Mouse (Mus musculus) left cerebral cortex, adult 2 months (tissue): ENCODE data around the gene Ptprd. TPM values are rescaled to one million over a fixed set of nuclear protein-coding genes. Genes with fewer than 3 reads are reported as not detected.

Source experiments
- DNase-seq, 2 experiments: peaks; one replicate each; pipeline ENCODE4 v3.0.0; 2021 to 2022; ENCODE audit warnings: low spot score in 2 of 2, mixed read lengths in 1 of 2; ENCODE audit errors: extremely low spot score in 1 of 2
- H3K27ac ChIP-seq: fragments of 200-600 bp; 2 replicates; pipeline ENCODE4 v1.8.1; 2022
- H3K4me3 ChIP-seq: fragments of 200-600 bp; 2 replicates; pipeline ENCODE4 v1.8.1; 2022
- CTCF ChIP-seq: fragments of 200-600 bp; IDR thresholded peaks from 2 replicates; pipeline ENCODE4 v1.8.1; 2022; ENCODE audit warnings: antibody characterized with exemption, mild to moderate bottlenecking, moderate library complexity
- intact Hi-C: fragments of 180-260 bp; cut with DNase I; formaldehyde crosslinking; loops from one replicate; pipeline ENCODE4 v1.15.1; 2025
- total RNA-seq, 2 experiments: library from RNA; stranded (reverse); gene quantifications; 2 replicates each; pipeline ENCODE4 v1.2.3; 2021

Ptprd gene
- total RNA-seq, 2 experiments from 2014 or later, result 307 to 330 TPM

DNA sequence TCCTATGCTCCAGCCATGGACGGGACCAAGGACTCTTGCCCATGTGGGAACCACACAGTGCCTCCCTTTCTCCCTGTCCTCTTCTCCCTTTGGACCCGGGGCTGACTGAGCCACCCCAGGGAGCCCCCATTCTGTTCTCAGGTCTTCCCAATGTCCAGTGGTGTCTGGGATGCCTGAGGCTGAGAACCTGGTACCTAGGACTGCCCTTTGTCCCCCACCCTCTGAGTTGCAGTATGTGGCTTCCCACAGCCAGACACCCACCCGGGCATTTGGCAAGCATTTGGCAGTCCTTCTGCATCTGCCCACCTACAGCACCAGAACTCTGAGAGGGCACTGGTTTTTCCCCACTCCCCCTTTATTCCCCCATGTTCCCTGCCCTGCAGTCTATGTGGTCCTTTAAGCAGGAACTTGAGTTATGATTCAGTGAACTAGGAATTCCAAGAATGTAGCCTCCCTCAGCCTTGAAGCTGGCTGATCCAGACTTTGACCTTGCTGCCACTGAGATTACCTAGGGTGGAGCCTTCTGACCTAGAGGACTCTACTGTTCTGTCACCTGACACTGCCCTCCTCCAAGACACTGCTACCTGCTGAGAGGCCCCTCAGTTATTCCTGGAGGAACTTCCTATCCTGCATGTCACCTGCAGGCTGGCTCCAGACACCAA is 901.5 kb downstream of the Ptprd start:
- intact Hi-C loops, result no loop called here
- DNase-seq, result no peak
- no peak for TF ChIP-seq CTCF
- H3K27ac ChIP-seq, result no peak overlapping the region
- no peak overlapping the region for H3K4me3 ChIP-seq

DNA sequence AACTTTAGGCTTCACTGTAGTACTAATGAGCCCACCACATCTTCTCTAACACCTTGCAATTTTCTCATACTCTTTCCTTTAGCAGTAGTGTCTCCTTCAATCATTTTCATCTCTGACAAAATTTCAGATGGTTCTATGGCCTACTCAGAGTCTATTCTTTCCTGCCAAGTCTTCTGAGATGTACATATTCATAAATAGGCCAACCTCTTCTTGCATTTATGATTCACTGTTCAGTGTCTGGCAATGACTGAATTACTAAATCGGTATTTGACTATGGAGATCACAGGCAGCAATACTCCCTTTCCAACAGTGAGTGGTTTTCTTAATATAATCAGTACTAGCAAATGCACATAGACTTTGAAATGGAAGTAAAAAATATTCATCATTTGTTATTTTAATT is 928.3 kb downstream of the Ptprd start:
- no peak for DNase-seq
- intact Hi-C loops, result no loop called here

DNA sequence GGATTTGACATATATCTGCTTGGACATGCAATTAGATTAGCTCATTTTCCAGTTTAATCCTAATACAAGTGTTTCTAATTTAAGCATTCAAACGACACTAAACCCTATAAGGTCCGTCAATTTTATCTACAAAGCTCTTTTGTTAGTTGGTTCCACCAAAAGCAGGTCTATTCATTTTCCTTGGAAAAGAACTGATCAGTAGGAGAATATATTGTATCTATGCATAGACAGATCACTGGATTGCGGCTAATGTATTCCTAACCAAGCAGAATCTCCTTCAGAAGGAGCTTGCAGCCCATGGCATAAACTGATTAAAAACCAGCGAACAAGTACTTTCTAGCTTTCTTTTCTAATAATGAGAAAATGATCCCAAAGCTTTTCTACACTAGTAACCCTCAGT is 933.8 kb downstream of the Ptprd start:
- intact Hi-C loops, result no loop called here
- Histone ChIP-seq H3K4me3 (no peak overlapping the region), H3K27ac (no peak overlapping the region)
- TF ChIP-seq CTCF, result no peak
- no peak for DNase-seq

More for the DNA sequence above, 928.3 kb downstream of the Ptprd start:
- no peak overlapping the region for H3K27ac ChIP-seq
- no peak for TF ChIP-seq CTCF
- no peak overlapping the region for H3K4me3 ChIP-seq

DNA sequence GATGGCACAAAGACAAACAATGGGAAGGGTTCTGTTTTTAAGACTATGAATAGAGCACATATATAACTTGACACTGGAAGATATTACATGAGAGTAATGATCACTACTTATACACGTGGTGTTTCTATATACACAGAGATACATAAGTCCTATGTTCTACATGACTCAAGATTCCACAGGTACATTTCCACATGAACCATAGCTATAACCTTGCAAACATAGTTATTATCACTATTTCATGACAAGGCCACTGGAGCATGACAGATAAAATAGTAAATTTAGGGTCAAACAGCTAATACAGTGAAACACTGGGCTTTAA is 951.8 kb downstream of the Ptprd start:
- H3K4me3 ChIP-seq, result no peak overlapping the region
- DNase-seq, result no peak
- intact Hi-C loops, result no loop called here
- no peak for TF ChIP-seq CTCF
- H3K27ac ChIP-seq, result no peak overlapping the region

DNA sequence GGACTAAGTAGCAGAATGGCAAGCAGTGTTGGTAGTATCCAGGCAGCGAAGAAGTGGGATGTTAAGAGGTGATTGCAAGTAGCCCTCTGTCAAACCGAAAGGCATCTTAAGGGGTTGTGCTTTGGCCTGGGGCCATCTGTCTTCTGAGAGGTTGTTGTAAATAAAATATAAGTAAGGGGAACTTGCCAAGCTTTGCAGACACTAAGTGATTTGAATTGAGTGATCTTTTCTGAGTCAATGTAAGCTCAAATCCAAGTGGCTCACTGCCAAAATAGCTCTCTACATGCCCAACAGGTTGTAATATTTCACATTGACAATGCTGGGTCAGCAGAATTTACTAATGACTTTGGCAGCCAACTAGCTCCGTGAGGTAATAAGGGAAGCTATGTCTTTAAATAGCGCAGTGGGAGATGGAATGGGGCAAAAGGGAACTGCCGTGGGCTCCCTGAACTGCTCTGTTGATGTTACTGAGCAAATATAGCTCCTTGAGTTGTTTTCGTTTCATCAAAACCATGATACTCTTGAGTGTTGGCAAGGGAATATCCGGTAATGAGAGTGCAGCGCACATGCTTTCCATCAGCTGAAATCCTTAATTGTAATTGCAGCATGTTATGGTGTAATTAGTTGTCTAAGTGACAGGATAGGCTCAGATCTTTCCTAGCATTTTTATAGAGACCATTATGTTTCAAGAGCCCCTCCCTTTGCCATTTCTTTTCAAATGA is 952.4 kb downstream of the Ptprd start:
- TF ChIP-seq CTCF, result no peak
- no peak overlapping the region for H3K27ac ChIP-seq
- DNase-seq, result no peak
- intact Hi-C loops, result no loop called here
- no peak overlapping the region for H3K4me3 ChIP-seq

DNA sequence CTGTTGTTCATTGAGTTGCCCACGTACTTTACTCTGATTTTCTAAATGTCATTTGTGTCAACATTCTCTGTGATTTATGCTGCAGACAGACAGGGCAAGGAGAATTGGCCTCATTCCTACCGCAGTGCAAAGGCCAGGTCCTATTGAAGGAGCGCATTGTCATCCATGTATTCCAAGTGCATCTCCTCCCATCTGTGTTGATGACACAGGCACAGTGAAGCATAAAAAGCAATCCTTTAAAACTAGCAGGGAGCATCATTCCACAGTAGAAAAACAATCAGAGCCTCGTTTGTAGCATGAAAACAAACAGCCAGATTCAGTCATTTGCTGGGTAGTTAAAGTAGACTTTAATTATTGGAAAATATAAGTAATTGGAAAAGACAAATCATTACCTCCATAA is 960.6 kb downstream of the Ptprd start:
- H3K27ac ChIP-seq, result no peak overlapping the region
- DNase-seq, result no peak
- intact Hi-C loops, result no loop called here
- no peak for TF ChIP-seq CTCF
- no peak overlapping the region for H3K4me3 ChIP-seq

DNA sequence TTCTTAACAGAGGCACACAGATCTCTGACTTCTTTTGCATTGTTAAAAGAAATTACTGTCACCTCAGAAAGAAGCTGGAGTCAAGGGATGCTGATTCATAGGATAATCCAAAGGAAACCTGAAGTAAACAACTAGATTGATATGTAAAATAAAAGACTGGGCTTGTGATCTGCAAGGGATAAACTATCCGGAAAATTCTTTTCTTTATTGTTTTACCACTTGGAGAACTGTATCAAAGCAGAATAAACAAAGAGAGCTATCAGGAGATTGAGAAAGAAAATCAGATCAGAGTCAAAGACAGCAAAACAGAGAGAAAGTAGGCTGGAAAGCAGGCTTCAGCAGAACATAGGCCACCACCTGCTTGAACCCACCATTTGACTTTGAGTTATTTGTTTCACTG is 962.0 kb downstream of the Ptprd start:
- intact Hi-C loops, result no loop called here
- Histone ChIP-seq H3K4me3 (no peak overlapping the region), H3K27ac (no peak overlapping the region)
- TF ChIP-seq CTCF, result no peak
- DNase-seq, result no peak

DNA sequence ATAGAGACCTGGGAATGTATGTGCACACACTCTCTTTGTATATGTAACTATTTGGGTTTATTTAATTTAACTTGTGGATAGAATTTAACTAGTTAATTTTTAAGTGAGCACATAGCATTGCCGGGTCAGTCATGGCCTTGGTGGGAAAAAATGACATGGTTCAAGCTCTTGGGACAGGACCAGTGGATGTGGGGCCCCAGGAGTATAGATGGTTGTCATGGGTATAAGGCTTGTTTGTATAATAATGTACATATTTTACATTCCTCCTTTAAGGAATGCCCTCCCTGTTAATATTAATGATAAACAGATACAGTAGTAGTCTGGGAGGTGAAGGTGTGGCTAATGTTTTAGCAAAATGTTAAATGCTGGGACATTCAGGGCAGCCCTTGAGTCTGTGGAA is 962.8 kb downstream of the Ptprd start:
- intact Hi-C loops, result no loop called here
- no peak overlapping the region for H3K4me3 ChIP-seq
- DNase-seq, result no peak
- no peak for TF ChIP-seq CTCF
- H3K27ac ChIP-seq, result no peak overlapping the region

DNA sequence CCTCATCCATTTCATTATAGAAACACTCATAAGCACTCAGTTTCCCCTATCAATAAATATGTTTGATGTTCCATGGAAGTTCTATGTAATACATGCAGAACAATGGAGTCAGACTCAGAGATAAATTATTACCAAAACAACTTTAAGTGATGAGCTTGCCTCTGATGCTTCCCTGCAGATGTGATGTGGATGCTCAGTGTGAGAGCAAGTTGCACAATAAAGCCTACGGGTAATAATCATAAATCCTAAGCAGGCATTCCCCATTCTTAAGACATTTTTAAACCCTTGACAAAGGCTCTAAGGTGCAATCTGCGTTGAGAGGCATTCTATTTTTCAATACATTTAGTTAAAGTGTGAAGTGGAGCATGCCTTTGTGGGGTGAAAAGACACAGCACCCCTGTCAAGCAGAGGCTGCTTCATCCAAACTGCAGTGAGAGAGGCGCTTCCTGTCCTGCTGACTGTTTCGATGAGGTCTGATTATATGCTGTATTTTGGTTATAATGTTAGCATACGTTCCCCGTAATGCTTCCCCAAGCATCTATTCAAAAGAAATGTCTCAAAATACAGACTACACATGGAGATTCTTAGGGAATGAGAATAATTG is 969.8 kb downstream of the Ptprd start:
- intact Hi-C loops, result no loop called here
- no peak for DNase-seq
- no peak overlapping the region for H3K27ac ChIP-seq
- TF ChIP-seq CTCF, result no peak
- H3K4me3 ChIP-seq, result no peak overlapping the region

DNA sequence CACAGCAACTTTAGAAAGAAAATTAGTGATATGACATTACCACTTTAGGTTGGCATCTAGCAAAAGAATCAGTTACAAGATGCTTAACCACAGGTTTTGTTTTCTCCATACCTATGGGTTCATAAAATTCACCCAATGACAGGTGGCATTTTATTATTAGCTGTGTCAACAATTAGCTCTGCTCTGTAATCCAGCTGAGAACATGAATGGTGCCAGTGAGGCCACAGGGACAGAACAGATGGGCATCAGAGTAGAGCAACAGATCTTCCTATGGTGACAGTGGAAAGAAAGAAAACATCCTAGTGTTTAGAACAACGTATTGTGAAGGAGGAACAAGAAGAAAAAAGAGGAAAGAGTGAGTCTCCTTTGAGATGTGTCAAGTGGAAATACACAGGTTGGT is 973.6 kb downstream of the Ptprd start:
- TF ChIP-seq CTCF, result no peak
- intact Hi-C loops, result no loop called here
- H3K4me3 ChIP-seq, result no peak overlapping the region
- DNase-seq, result no peak
- no peak overlapping the region for H3K27ac ChIP-seq

DNA sequence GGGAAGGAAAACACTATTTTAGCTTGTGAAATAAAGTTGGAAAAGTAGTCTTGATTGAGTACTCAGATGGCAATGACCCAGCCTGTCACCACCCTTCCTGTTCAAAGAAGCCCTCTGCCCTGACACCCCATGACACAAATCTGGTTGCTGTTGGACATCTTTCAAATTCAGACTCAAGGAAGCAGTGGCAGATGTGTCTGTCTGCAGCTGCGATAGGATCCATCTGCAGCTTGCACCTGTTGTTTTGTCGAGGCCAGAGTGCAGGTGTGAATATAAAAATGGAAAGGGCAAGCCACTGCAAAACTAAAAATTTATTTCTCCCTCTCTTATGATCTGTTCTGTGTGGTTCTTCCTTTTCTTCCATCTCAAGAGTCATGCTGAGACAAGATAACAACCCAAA is 978.5 kb downstream of the Ptprd start:
- intact Hi-C loops, result no loop called here
- no peak overlapping the region for H3K27ac ChIP-seq
- no peak for DNase-seq

DNA sequence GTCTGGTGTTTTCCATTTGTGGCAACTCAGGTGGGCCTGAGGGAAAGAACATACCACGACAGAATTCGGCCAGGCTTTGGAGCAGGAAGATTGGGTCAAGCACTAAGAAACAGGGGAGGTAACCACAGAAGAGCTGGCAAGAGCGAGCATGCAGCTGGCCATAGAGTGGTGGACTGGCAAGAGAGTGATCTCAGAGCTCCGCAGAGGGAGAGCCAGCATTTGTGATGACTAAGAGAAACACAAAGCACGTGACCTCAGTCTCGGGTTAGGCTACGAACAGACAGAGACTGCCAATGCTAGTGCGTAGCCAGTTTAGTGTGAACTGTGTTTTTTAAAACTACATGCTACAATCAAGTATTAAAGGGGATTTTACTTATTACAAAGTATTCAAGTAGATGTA is 1042.9 kb downstream of the Ptprd start:
- no peak for DNase-seq
- Histone ChIP-seq H3K4me3 (no peak overlapping the region), H3K27ac (no peak overlapping the region)
- intact Hi-C loops, result no loop called here
- no peak for TF ChIP-seq CTCF

More for the DNA sequence above, 978.5 kb downstream of the Ptprd start:
- H3K4me3 ChIP-seq, result no peak overlapping the region
- no peak for TF ChIP-seq CTCF

DNA sequence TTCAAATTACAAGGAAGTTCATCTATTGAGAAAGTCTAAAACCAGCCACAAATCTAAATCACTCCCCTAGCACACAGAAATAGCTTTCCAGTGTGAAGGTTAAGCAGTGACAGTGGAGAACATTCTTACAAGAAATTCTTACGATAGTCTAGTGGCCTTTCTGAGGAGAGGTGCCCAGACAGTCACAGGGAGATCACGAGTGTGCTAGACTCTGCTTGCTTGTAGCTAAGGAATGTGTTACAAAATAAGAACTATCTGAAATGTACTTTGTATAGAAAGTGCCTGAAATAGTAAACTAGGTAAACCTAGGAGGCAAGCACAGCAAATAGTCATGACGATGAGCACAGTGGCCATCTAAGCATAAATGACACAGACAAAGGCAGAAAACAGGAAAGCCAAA is 1054.2 kb downstream of the Ptprd start:
- no peak for DNase-seq
- TF ChIP-seq CTCF, result no peak
- Histone ChIP-seq H3K27ac (no peak overlapping the region), H3K4me3 (no peak overlapping the region)
- intact Hi-C loops, result no loop called here
